Mouse (Mus musculus) yolk sac, embryonic 10.5 days (tissue): ENCODE data around the gene Kdelr2.

Experiments used
- DNase-seq: peaks from one replicate; pipeline ENCODE4 v3.0.0-alpha.2; 2017; ENCODE audit warnings: low spot score

The Kdelr2 gene

GRCm38 (mm10) chr5:143401556-143401955, 2.1 kb upstream of the Kdelr2 start:
- no peak for DNase-seq

- no peak for DNase-seq
Measured at GRCm38 (mm10) chr5:143404148-143404930, 701 bp downstream of the Kdelr2 start.

GRCm38 (mm10) chr5:143405200-143405599, 1.6 kb downstream of the Kdelr2 start:
- DNase-seq = no peak

- no peak for DNase-seq
Measured at GRCm38 (mm10) chr5:143406548-143406947, 2.9 kb downstream of the Kdelr2 start.

GRCm38 (mm10) chr5:143409239-143409638, 5.6 kb downstream of the Kdelr2 start:
- no peak for DNase-seq

GRCm38 (mm10) chr5:143410841-143411395, 7.3 kb downstream of the Kdelr2 start:
- no peak for DNase-seq

GRCm38 (mm10) chr5:143421484-143421883, 17.8 kb downstream of the Kdelr2 start:
- no peak for DNase-seq

- DNase-seq = no peak
Measured at GRCm38 (mm10) chr5:143422990-143423389, 19.4 kb downstream of the Kdelr2 start.

- DNase-seq = no peak
Measured at GRCm38 (mm10) chr5:143423899-143424519, 20.4 kb downstream of the Kdelr2 start.

- peak; percentile 80 for DNase-seq
Measured at GRCm38 (mm10) chr5:143434421-143434820, 30.8 kb downstream of the Kdelr2 start.

- no peak for DNase-seq
Measured at GRCm38 (mm10) chr5:143441298-143441697, 37.7 kb downstream of the Kdelr2 start.

- no peak for DNase-seq
Measured at GRCm38 (mm10) chr5:143441753-143442152, 38.1 kb downstream of the Kdelr2 start.

GRCm38 (mm10) chr5:143463671-143464070, 60.0 kb downstream of the Kdelr2 start:
- no peak for DNase-seq

GRCm38 (mm10) chr5:143464100-143464756, 60.6 kb downstream of the Kdelr2 start, which contains the start of gene Daglb:
Daglb (plus strand) TSS chr5:143464584.
- peak; percentile 88 for DNase-seq

GRCm38 (mm10) chr5:143464757-143465118, 61.1 kb downstream of the Kdelr2 start:
- no peak for DNase-seq

- DNase-seq = no peak
Measured at GRCm38 (mm10) chr5:143465156-143466085, 61.8 kb downstream of the Kdelr2 start.

- no peak for DNase-seq
Measured at GRCm38 (mm10) chr5:143466891-143467669, 63.4 kb downstream of the Kdelr2 start.

GRCm38 (mm10) chr5:143467931-143468330, 64.3 kb downstream of the Kdelr2 start:
- DNase-seq = no peak

GRCm38 (mm10) chr5:143469628-143470027, 66.0 kb downstream of the Kdelr2 start:
- no peak for DNase-seq

- no peak for DNase-seq
Measured at GRCm38 (mm10) chr5:143470421-143471164, 67.0 kb downstream of the Kdelr2 start.
